Mouse (Mus musculus) ES-Bruce4 (cell line): ENCODE results near the gene Apln.

Source experiments
- CTCF ChIP-seq: IDR thresholded peaks from one replicate; pipeline ENCODE4 v1.8.1; 2011; ENCODE audit warnings: low read depth, low read length
- POLR2A ChIP-seq: IDR thresholded peaks from one replicate; pipeline ENCODE4 v1.8.1; 2011; ENCODE audit warnings: low read length; ENCODE audit not compliant: insufficient read depth

GRCm38 (mm10) chrX:48074691-48075090, 40.0 kb upstream of the Apln start:
- TF ChIP-seq CTCF = no peak
- TF ChIP-seq POLR2A = no peak
